Mouse (Mus musculus) leukemia stem cell, adult 10-12 weeks (primary cell): Measurements from ENCODE around the gene Adss. TPM values are rescaled to one million over a fixed set of nuclear protein-coding genes. Genes with fewer than 3 reads are reported as not detected.

Experiments
- polyA plus RNA-seq: library from polyadenylated mRNA; stranded (reverse); fragments of >175 nt; gene quantifications from 2 replicates; pipeline ENCODE4 v1.2.3, GENCODE M21; 2012; ENCODE audit warnings: low replicate concordance

Adss gene
- 24.1 and 47.1 TPM in 2 replicates for polyA plus RNA-seq

GRCm38 (mm10) chr1:177796193-177796939 lies at the start of gene Adss:
Adss (minus strand) TSS chr1:177796511.

GRCm38 (mm10) chr1:177729043-177730024 lies 67.0 kb downstream of the Adss start, which contains the start of gene 1700016C15Rik:
1700016C15Rik (plus strand) TSS chr1:177729814.

Other genes starting within 250 kb of the Adss start
- not detected in 2 replicates for gene 1700016C15Rik, start 66.7 kb downstream of the Adss start, polyA plus RNA-seq
- gene Catspere2, start 186.9 kb upstream of the Adss start, polyA plus RNA-seq: 0.11 and 0.33 TPM in 2 replicates